Mouse (Mus musculus): ENCODE results near the gene Btd.
A peak's percentile ranks its signal among the peaks of the same experiment; 100 is the strongest.

Gene Btd

GRCm38 (mm10) chr14:31666931-31667705 is 26.3 kb downstream of the Btd start:
- no peak for DNase-seq

- DNase-seq, result no peak
Measured at GRCm38 (mm10) chr14:31667741-31668140, 26.9 kb downstream of the Btd start.

GRCm38 (mm10) chr14:31668326-31668725 is 27.5 kb downstream of the Btd start:
- DNase-seq, result no peak

GRCm38 (mm10) chr14:31669161-31669611 is 28.4 kb downstream of the Btd start:
- peak; percentile 70 for DNase-seq

- DNase-seq, result peak; percentile 57
Measured at GRCm38 (mm10) chr14:31669642-31670490, 29.0 kb downstream of the Btd start.

- no peak for DNase-seq
Measured at GRCm38 (mm10) chr14:31671635-31672320, 30.9 kb downstream of the Btd start.

GRCm38 (mm10) chr14:31680656-31681055 is 39.8 kb downstream of the Btd start:
- DNase-seq, result no peak

- DNase-seq, result no peak
Measured at GRCm38 (mm10) chr14:31681291-31681690, 40.5 kb downstream of the Btd start.

GRCm38 (mm10) chr14:31681931-31682555 is 41.2 kb downstream of the Btd start:
- DNase-seq, result no peak

- no peak for DNase-seq
Measured at GRCm38 (mm10) chr14:31683610-31684009, 42.8 kb downstream of the Btd start.

- DNase-seq, result no peak
Measured at GRCm38 (mm10) chr14:31684343-31685040, 43.7 kb downstream of the Btd start.

GRCm38 (mm10) chr14:31685680-31686079 is 44.9 kb downstream of the Btd start:
- DNase-seq, result no peak

- DNase-seq, result no peak
Measured at GRCm38 (mm10) chr14:31686231-31686630, 45.4 kb downstream of the Btd start.

- DNase-seq, result no peak
Measured at GRCm38 (mm10) chr14:31692536-31692935, 51.7 kb downstream of the Btd start.

GRCm38 (mm10) chr14:31696206-31696984 is 55.6 kb downstream of the Btd start:
- DNase-seq, result no peak

GRCm38 (mm10) chr14:31696985-31697303 is 56.1 kb downstream of the Btd start:
- DNase-seq, result no peak

GRCm38 (mm10) chr14:31697346-31697745 is 56.5 kb downstream of the Btd start:
- no peak for DNase-seq

- no peak for DNase-seq
Measured at GRCm38 (mm10) chr14:31697755-31698154, 56.9 kb downstream of the Btd start.

- no peak for DNase-seq
Measured at GRCm38 (mm10) chr14:31700376-31700775, 59.5 kb downstream of the Btd start.

GRCm38 (mm10) chr14:31709343-31709742 is 68.5 kb downstream of the Btd start:
- no peak for DNase-seq

GRCm38 (mm10) chr14:31715669-31716068 is 74.8 kb downstream of the Btd start:
- DNase-seq, result no peak

GRCm38 (mm10) chr14:31717360-31717759 is 76.5 kb downstream of the Btd start:
- no peak for DNase-seq

Measured in lung, postnatal 14 days (tissue).